Mouse (Mus musculus) heart, postnatal 0 days (tissue): ENCODE data around the gene Cnih3.

Experiments
- CTCF ChIP-seq: IDR thresholded peaks from 2 replicates; pipeline ENCODE4 v1.5.1; 2016; ENCODE audit warnings: antibody characterized with exemption, control low read depth, low read depth
- EP300 ChIP-seq: IDR thresholded peaks from 2 replicates; pipeline ENCODE4 v1.6.1; 2016; ENCODE audit warnings: antibody characterized with exemption, low read depth

DNA sequence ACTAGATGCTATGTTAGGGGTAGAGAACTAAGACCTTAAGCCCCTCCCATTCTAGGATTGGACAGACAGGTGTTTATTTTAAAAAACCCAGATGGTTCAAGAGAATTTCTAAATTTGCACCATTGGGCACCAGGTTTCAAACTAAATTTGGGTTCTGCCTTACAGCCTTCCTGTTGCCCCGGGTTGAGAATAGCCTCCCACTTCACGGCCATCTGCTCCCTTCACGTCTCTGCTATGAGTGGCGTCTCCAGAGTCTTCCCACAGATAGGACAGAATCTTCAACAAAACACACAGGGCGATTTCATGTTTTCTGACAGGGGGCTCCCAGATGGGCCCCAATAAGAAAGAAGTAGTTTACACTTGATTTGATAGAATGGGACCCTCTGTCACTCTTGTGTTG, 31.3 kb upstream of the Cnih3 start:
- TF ChIP-seq CTCF = no peak
- no peak for TF ChIP-seq EP300
